Mouse (Mus musculus) ovary, postnatal 10 days (tissue): Measurements from ENCODE around the gene Vta1.
A peak's percentile ranks its signal among the peaks of the same experiment; 100 is the strongest.

Experiments used
- DNase-seq: peaks from one replicate; pipeline ENCODE4 v3.0.0; 2022; ENCODE audit warnings: low spot score

The Vta1 gene

GRCm38 (mm10) chr10:14705072-14706066 lies at the start of gene Vta1, which contains the start of gene Nmbr:
Gene Vta1 (minus strand): TSS chr10:14705560.
Gene Nmbr (plus strand): TSS chr10:14705591.
- peak; percentile 94 for DNase-seq

DNA sequence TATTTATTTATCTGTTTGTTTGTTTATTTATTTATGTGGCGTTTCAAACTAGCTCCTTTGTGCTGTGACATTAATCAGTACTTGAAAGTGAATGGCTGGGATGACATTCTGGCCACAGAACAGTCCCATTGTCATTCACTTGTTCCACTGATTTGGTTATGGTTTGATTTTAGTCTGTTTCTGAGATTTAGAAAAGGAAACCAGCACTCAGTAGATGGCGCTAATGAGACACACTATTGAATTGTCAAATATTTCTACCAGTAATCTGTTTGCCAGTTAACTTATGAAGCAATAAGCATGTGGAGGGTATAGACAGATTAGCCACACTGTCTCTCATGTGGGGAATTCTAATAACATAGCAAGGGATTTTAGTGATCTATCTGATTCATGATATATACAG lies 28.9 kb upstream of the Vta1 start:
- DNase-seq = no peak

GRCm38 (mm10) chr10:14725671-14726070 lies 20.3 kb upstream of the Vta1 start:
- DNase-seq = no peak

GRCm38 (mm10) chr10:14718114-14718513 lies 12.8 kb upstream of the Vta1 start, which contains the start of gene Gje1:
Gene Gje1 (minus strand): TSS chr10:14718214.
- DNase-seq = no peak

- DNase-seq = no peak
These were observed 1.4 kb downstream of the Vta1 start for GRCm38 (mm10) chr10:14703830-14704420.

DNA sequence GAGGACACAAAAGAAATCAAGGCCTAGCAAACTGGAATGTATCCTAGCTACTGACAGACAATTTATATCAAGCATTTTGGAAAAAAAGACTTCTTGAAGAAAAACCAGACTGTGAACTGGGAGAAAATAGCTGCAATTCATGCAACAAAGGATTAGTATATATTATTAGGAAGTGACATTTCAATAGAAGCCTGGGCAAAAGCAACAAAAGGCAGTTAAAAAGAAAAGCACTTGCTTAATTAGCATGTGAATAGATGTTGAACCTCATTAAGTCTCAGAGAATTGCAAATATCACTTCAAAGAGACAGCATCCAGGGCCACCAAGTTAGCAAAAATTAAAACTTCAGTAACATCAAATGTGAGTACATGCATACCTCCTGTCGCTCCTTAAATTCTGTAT lies 2.1 kb downstream of the Vta1 start:
- no peak for DNase-seq

DNA sequence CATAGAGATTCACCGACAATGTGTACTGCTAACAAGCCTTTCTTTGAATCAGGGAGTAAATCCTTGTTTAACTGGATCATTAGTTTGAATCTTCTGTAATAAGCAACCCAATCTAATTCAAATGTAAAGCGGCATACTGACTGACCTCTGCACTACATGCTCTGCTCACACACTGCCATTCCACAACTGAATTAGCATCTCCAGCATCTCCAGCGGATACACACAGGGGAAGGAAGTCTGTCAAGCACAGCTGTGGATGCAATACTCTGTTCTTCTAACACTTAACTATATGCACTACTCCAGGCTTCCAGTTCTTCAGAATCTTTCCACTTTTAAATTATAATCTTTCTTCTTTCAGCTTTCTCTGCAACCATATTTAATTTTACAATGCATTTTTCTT lies 15.0 kb downstream of the Vta1 start:
- no peak for DNase-seq

DNA sequence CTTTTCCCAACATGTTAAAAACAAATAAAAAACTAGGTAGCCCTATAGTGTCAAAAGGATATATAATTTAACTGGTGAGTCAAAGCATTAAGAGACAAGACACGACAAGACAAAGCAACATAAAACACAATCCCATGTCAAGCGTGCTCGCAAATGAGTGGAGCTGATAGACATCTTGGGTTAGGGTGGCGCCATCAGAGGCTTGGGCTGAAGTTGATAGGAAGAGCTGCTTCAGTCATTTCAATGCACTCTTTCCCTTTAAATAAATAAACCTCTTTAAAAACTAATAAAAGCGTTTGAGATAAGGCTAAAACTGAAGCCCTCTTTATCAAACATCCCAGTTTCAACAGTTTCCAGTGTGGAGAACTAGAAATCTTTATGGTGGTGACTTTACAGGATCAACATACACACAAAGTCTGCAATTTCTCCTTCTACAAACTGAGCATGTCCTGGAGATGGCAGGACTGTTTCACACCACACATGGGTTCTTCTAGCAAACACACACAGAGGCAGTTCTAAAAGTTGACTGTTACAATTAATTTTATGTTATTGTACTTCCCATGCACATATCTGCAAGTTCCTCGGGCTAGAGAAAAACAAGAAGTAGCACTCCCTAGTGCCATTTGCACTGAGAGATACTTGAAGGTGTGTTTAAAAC lies 16.4 kb downstream of the Vta1 start:
- DNase-seq = no peak

GRCm38 (mm10) chr10:14685663-14686062 lies 19.7 kb downstream of the Vta1 start:
- no peak for DNase-seq

GRCm38 (mm10) chr10:14666147-14666546 lies 39.2 kb downstream of the Vta1 start:
- no peak for DNase-seq

DNA sequence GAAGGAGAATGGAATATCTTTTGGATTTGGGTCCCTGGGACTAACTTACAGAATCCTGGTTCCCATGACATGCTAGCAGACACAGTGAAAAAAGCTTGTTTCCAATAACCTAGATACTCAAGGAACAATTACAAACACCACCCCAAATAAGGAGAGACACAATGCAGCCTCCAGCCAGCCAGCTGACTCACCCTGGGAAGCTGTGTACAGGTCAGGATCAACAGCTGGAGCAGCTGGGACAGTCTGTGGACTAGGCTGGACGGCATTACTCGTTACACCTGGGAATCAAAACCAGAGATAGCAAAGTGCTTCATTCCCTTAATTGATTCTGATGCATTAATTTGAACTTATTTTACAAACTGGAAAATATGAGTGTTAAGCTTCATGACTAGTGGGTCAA lies 44.5 kb downstream of the Vta1 start:
- no peak for DNase-seq

DNA sequence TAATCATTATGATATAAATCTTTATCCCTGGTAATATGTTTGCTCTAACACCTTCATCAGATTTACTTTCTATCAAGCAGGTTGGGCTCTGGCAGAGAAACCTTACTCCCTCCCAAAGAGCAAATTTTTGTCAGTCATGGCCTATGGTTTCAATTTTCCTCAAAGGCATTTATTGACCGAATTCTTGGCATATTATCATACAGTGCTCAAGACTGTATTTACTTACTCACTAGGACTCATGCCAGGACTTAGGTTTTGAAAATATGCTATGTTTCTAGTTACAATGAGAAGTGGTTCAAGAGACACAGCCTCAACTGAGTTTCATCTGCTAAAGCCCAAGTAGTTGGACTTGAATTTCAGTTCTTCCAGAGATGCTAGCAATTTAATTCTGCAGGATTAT lies 65.7 kb downstream of the Vta1 start:
- DNase-seq = no peak

DNA sequence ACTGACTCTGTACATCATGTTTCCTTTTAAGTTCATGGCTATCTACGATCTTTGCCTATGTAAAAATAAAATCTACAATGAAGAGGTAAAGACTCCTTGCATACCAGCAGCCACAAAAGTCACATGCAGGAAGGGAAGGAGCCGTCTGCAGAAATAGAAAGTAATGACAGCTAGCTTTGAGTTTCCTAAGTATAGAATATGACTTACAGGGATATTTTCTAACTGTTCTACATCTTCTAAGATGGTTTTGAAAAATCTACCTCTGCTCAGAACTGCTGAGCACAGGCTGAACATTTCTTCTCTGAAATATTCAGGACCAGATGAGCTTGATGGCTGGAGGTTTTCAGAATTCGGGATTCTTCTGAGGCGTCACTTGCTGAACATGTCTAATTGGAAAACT lies 66.3 kb downstream of the Vta1 start:
- no peak for DNase-seq

DNA sequence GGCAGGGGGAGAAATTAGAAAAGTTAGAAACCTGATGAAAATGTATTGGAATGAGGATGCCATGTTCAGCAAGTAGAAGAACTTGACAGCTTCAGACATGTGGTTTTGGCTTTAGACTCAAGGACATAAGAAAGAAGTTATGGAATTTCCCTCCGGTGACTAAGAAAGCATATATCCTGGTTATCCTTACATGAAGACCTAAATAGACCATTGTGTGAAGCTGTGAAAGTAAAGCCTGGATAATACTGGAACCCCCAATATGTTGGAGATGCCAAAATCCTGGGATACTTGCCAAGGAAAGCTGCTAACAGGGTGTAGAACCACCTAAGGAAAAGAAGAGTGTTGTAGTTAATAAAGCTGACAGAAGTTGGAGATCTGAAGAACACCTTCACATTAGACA lies 79.7 kb downstream of the Vta1 start:
- DNase-seq = no peak

- no peak for DNase-seq
These were observed 86.2 kb downstream of the Vta1 start for GRCm38 (mm10) chr10:14619156-14619555.

DNA sequence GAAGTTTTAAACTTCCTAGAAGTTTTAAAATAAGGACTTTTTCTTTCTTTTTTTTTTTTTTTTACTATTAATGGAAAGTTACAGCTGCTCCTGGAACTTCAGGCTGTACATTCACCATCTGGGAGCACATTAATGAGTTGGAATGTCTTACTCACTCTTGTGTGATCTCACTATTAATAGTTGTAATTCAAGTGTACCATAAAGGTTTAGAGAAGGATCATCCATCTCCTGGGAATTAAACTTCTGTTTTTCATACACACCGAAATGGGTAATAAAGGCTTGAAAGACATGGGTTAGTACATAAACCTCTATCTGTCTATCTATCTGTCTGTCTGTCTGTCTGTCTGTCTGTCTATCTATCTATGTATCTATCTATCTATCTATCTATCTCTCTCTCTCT lies 87.1 kb downstream of the Vta1 start:
- no peak for DNase-seq

DNA sequence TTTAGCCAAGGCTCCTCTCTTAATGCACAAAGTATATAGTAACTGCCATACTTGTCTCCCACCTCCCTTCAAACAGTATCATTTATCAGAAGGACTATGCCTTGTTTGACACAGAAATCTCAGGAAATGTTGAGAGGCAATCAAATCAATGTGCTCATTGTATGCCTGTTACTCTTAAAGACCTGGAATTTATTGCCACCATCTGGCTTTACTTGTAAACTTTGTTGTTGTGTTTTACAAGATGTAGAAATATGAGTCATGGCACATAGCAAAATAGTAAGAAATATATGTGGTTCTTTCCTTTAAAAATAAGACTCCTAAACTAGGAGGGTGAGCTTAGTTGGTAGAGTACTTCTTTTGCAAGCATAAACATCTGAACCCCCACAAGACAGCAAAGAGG lies 89.9 kb downstream of the Vta1 start:
- no peak for DNase-seq

- no peak for DNase-seq
These were observed 97.8 kb downstream of the Vta1 start for GRCm38 (mm10) chr10:14607597-14607996.
